Mouse (Mus musculus) left cerebral cortex, postnatal 14 days (tissue): ENCODE measurements at regions not wholly inside any gene's neighbourhood (a gene's known extent, or its start where the extent isn't known, plus 50 kb on each side); places are given as distances from the start of the nearest gene placed in this dataset.

Source experiments
- DNase-seq, 2 experiments: peaks; one replicate each; pipeline ENCODE4 v3.0.0; 2021 to 2022; ENCODE audit warnings: low spot score in 2 of 2, mixed read lengths in 1 of 2
- intact Hi-C: fragments of 180-260 bp; cut with DNase I; formaldehyde crosslinking; loops from one replicate; pipeline ENCODE4 v1.15.1; 2025

GRCm38 (mm10) chr8:90654786-90655185 lies 162.4 kb downstream of the Gm19935 start:
- intact Hi-C loops, result no loop called here

GRCm38 (mm10) chr8:90642392-90642791 lies 174.8 kb downstream of the Gm19935 start:
- no peak for DNase-seq
- intact Hi-C loops, result no loop called here

More at GRCm38 (mm10) chr8:90654786-90655185, 162.4 kb downstream of the Gm19935 start:
- DNase-seq, result no peak

GRCm38 (mm10) chr8:90636770-90637169 lies 180.4 kb downstream of the Gm19935 start:
- peak in 1 of 2 experiments; percentile 49 for DNase-seq
- intact Hi-C loops, result loop anchor here (10.0 kb wide), 1 partner anchor 92 kb away; no protein-coding TSS in a partner anchor

- DNase-seq, result no peak
- intact Hi-C loops, result loop anchor here (10.0 kb wide), 1 partner anchor 91 kb away; no protein-coding TSS in a partner anchor
These were observed 181.3 kb downstream of the Gm19935 start for GRCm38 (mm10) chr8:90635766-90636492.

GRCm38 (mm10) chr8:90630796-90631195 lies 186.4 kb downstream of the Gm19935 start:
- DNase-seq, result no peak
- intact Hi-C loops, result loop anchor here (10.0 kb wide), 1 partner anchor 86 kb away; no protein-coding TSS in a partner anchor

GRCm38 (mm10) chr8:90608410-90608809 lies 208.8 kb downstream of the Gm19935 start:
- DNase-seq, result no peak
- intact Hi-C loops, result no loop called here

GRCm38 (mm10) chr8:90600946-90601695 lies 216.1 kb downstream of the Gm19935 start:
- intact Hi-C loops, result no loop called here
- DNase-seq, result no peak

- intact Hi-C loops, result no loop called here
- DNase-seq, result no peak
These were observed 219.8 kb downstream of the Gm19935 start for GRCm38 (mm10) chr8:90597376-90597775.

GRCm38 (mm10) chr8:90579426-90579825 lies 231.3 kb upstream of the Tox3 start:
- DNase-seq, result no peak
- intact Hi-C loops, result no loop called here

- DNase-seq, result no peak
- intact Hi-C loops, result no loop called here
These were observed 228.8 kb upstream of the Tox3 start for GRCm38 (mm10) chr8:90576976-90577375.

- no peak for DNase-seq
- intact Hi-C loops, result no loop called here
These were observed 226.5 kb upstream of the Tox3 start for GRCm38 (mm10) chr8:90574676-90575075.

GRCm38 (mm10) chr8:90556079-90556427 lies 207.9 kb upstream of the Tox3 start:
- no peak for DNase-seq
- intact Hi-C loops, result no loop called here

GRCm38 (mm10) chr8:90555415-90556078 lies 207.4 kb upstream of the Tox3 start:
- no peak for DNase-seq
- intact Hi-C loops, result no loop called here

- no peak for DNase-seq
- intact Hi-C loops, result loop anchor here (10.0 kb wide), 1 partner anchor 88 kb away; no protein-coding TSS in a partner anchor
These were observed 199.1 kb upstream of the Tox3 start for GRCm38 (mm10) chr8:90547276-90547675.

- intact Hi-C loops, result loop anchor here (10.0 kb wide), 1 partner anchor 92 kb away; no protein-coding TSS in a partner anchor
- peak; percentile 31 to 67 for DNase-seq
These were observed 194.5 kb upstream of the Tox3 start for GRCm38 (mm10) chr8:90542619-90543018.

GRCm38 (mm10) chr8:90536196-90536640 lies 188.1 kb upstream of the Tox3 start:
- intact Hi-C loops, result no loop called here
- peak in 1 of 2 experiments; percentile 18 for DNase-seq

GRCm38 (mm10) chr8:90535515-90536156 lies 187.5 kb upstream of the Tox3 start:
- DNase-seq, result peak in 1 of 2 experiments; percentile 11
- intact Hi-C loops, result no loop called here

GRCm38 (mm10) chr8:90521393-90521792 lies 173.2 kb upstream of the Tox3 start:
- DNase-seq, result no peak
- intact Hi-C loops, result no loop called here

GRCm38 (mm10) chr8:90520186-90520585 lies 172.0 kb upstream of the Tox3 start:
- intact Hi-C loops, result no loop called here
- no peak for DNase-seq
